Mouse (Mus musculus) embryonic facial prominence, embryonic 13.5 days (tissue): ENCODE results near the gene Stk38. TPM values are rescaled to one million over a fixed set of nuclear protein-coding genes. Genes with fewer than 3 reads are reported as not detected.

Experiments used
- ATAC-seq: fragments of 200-750 bp; cut with Nextera tagmentation; 2 replicates; pipeline ENCODE4 v1.8.0; 2017; ENCODE audit warnings: low read depth; ENCODE audit not compliant: insufficient number of reproducible peaks, insufficient read depth, low FRiP score, low TSS enrichment
- H3K27ac ChIP-seq: fragments of 300-500 bp; sonication (generic); 2 replicates; pipeline ENCODE4 v1.5.1; 2015; ENCODE audit warnings: moderate library complexity, mild to moderate bottlenecking, inconsistent platforms
- H3K27me3 ChIP-seq: fragments of 300-500 bp; sonication (generic); 2 replicates; pipeline ENCODE4 v1.6.1; 2015; ENCODE audit warnings: mild to moderate bottlenecking, inconsistent platforms
- H3K36me3 ChIP-seq: fragments of 300-500 bp; sonication (generic); 2 replicates; pipeline ENCODE4 v1.6.1; 2015; ENCODE audit warnings: mild to moderate bottlenecking, inconsistent platforms
- H3K4me1 ChIP-seq: fragments of 300-500 bp; sonication (generic); 2 replicates; pipeline ENCODE4 v1.6.1; 2015; ENCODE audit warnings: inconsistent platforms
- H3K4me2 ChIP-seq: fragments of 300-500 bp; sonication (generic); 2 replicates; pipeline ENCODE4 v1.6.1; 2015; ENCODE audit warnings: moderate library complexity, mild to moderate bottlenecking, inconsistent platforms
- H3K4me3 ChIP-seq: fragments of 300-500 bp; sonication (generic); 2 replicates; pipeline ENCODE4 v1.5.1; 2015; ENCODE audit warnings: mild to moderate bottlenecking, inconsistent platforms
- H3K9ac ChIP-seq: fragments of 300-500 bp; sonication (generic); 2 replicates; pipeline ENCODE4 v1.6.1; 2015; ENCODE audit warnings: mild to moderate bottlenecking, inconsistent platforms
- H3K9me3 ChIP-seq: fragments of 300-500 bp; sonication (generic); 2 replicates; pipeline ENCODE4 v1.6.1; 2016; ENCODE audit warnings: inconsistent platforms
- WGBS: fragments of 180-500 bp; shearing (Covaris S2); methylation state at CpG from one replicate; pipeline ENCODE4 v1.1.7; 2015; ENCODE audit warnings: mixed read lengths; 5-methylcytosine and 5-hydroxymethylcytosine counted together
- polyA plus RNA-seq: library from polyadenylated mRNA; unstranded; fragments of >200 nt; fragmentation: Nextera tagmentation; extraction: Ambion mirVana; gene quantifications from 2 replicates; pipeline ENCODE4 v1.2.1, GENCODE M21; 2015

Gene Stk38
- polyA plus RNA-seq, 1 experiment from 2014 or later, result 114 TPM

DNA sequence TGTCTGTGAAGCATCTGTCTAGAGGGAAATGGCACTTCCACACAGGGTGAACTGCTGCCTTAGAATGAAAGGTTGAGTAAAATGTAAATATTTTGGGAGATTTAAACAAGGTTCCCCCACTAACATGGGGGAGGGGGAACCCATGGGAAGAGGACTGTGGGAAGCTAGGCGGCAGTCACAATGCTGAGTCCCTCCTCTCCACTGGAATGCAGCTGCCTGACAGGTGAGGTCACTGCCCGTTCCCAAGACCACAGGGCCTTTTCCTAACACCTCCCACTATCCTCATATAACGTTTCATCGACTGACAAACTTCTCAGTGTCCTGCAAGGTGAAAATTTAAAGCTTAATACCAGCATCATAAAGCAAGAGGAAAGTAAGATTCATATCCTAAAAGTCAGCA, 25.2 kb downstream of the Stk38 start:
- Histone ChIP-seq H3K4me3 (no peak overlapping the region), H3K4me1 (0 out of 2 replicates have a peak, but pooled peaks cover 5% of the 10 kb centered on the region), H3K9ac (no peak overlapping the region), H3K27me3 (no peaks in the 10 kb centered on the region), H3K27ac (no peak overlapping the region), H3K4me2 (no peak overlapping the region), H3K36me3 (peaks cover 87% of the 10 kb centered on the region), H3K9me3 (no peaks in the 10 kb centered on the region)
- ATAC-seq, result no peak
- 43% methylated on average over 4 of the region's 4 CpGs for WGBS

DNA sequence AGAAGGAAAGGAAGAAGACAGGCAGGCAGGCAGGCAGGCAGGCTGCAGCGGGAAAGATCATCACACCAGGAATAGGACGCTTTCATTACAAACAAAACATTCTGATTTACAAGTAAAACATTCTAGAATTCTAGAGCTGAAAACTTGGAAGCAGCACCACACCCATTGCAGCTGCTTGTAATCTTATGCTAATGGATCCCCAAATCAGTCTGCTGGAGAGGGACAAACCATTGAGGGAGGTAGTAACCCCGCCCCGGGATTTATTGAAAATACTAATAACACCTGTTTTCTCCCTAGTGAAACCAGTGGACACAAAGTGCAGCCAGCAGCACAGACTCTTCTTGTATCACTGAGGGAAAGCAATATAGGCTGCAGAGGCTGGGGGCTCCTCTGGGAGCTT, 26.7 kb downstream of the Stk38 start:
- no peak for ATAC-seq
- H3K9ac ChIP-seq, result no peak overlapping the region
- peak overlapping the region; percentile 18; the same call in 1 of the 2 replicates for H3K27ac ChIP-seq
- no peak overlapping the region for H3K4me2 ChIP-seq
- no peak overlapping the region for H3K4me3 ChIP-seq
- H3K36me3 ChIP-seq, result peaks cover 85% of the 10 kb centered on the region
- 0 out of 2 replicates have a peak, but pooled peaks cover 5% of the 10 kb centered on the region for H3K4me1 ChIP-seq
- no peaks in the 10 kb centered on the region for H3K27me3 ChIP-seq
- H3K9me3 ChIP-seq, result no peaks in the 10 kb centered on the region
- WGBS, result 71% methylated on average over 4 of the region's 4 CpGs

DNA sequence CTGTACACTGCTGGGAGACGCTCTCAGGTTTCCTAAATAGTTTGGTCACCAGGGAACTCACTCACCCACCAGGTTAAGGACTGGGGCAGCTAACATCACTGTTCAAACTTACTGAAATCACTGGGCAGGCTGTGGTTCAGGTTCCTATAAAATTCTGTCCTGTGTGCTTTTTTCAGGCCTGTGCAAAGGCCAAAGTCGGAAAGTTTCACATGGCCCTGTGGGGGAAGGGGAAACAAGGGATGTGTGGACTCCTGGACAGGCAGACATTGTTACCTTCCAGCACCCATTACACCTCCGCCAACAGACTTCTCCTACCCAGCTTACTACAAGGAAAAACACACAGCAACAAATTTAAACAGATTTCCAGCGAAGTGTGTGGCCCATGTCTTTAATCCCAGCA, 28.7 kb downstream of the Stk38 start:
- Histone ChIP-seq H3K9me3 (no peaks in the 10 kb centered on the region), H3K9ac (no peak overlapping the region), H3K4me1 (0 out of 2 replicates have a peak, but pooled peaks cover 5% of the 10 kb centered on the region), H3K27ac (no peak overlapping the region), H3K4me2 (no peak overlapping the region), H3K27me3 (no peaks in the 10 kb centered on the region), H3K4me3 (no peak overlapping the region), H3K36me3 (peaks cover 88% of the 10 kb centered on the region)
- no peak for ATAC-seq
- WGBS, result 89% methylated on average over 4 of the region's 4 CpGs

DNA sequence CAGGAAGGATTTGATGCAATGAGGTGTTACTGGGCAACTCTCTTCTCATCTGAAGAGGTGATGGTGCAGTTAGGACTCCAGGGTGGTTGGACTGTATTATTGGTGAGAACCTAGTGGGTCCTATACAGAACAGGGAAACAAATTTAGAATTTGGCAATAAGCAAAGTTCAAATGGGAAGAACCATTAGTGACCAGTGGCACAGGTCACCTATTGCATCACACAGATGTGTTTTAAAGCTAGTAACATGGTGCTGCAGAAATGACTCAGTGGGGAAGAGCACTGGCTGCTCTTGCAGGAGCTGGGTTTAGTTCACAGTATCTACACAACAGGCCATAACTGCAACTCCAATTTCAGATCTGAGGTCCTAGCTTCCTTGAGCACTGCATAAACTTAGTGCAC, 37.7 kb downstream of the Stk38 start:
- Histone ChIP-seq H3K9ac (no peak overlapping the region), H3K27me3 (no peaks in the 10 kb centered on the region), H3K4me3 (no peak overlapping the region), H3K36me3 (peaks cover 97% of the 10 kb centered on the region), H3K9me3 (no peaks in the 10 kb centered on the region), H3K4me2 (no peak overlapping the region), H3K4me1 (no peaks in the 10 kb centered on the region), H3K27ac (no peak overlapping the region)
- ATAC-seq, result no peak

DNA sequence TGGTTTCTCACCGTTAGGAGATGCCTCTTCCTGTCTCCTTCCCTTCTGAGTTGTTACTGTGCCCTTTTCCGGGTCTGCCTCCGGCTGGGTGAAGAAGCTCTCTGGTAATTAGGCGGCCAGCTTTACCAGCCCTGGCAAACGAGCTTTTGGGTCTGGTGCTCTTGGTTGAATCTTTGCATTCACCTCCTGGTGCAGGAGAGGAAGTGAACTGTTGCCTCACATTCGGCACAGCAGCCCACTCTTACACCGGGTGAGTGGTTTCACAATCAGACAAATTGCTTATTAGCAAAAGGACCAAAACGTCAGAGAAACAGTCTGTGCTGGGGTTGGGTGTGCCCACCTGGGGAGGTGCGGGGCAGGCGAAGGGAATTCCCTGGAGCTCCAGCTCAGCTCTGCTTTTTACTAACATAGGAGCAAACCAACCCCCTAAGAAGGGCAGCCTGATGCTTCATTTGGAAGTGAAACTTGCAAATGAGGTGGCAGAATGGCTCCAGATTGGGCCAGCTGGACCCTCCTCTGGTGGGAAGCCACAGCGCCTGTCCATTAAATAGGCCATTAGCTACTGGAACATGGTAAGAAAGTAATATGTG, 40.7 kb downstream of the Stk38 start:
- Histone ChIP-seq H3K27ac (no peak overlapping the region), H3K36me3 (peaks cover 97% of the 10 kb centered on the region)
- 85% methylated on average over 11 of the region's 11 CpGs for WGBS

DNA sequence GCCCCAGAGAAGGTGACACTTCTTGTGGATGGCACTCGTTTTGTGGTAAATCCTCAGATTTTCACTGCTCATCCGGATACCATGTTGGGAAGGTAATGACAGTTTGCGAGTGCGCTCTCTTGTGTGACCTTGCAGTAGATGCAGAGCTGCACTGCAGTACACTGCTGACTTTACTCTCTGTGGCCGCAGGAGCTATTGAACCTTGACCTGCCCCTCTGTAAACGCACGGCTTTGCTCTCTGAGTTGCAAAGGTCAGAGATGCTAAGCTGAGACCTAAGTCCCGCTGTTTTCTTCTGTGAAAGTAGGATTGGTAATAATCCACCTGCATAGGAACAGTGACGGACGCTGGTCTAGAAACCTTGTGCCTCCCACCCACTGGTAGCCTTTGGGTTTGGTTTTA, 46.2 kb downstream of the Stk38 start:
- ATAC-seq, result no peak
- H3K27ac ChIP-seq, result no peak overlapping the region
- H3K36me3 ChIP-seq, result peaks cover 80% of the 10 kb centered on the region
- no peak overlapping the region for H3K4me3 ChIP-seq
- 87% methylated on average over 10 of the region's 10 CpGs for WGBS
- H3K4me1 ChIP-seq, result no peaks in the 10 kb centered on the region
- H3K9me3 ChIP-seq, result no peaks in the 10 kb centered on the region
- no peaks in the 10 kb centered on the region for H3K27me3 ChIP-seq
- H3K9ac ChIP-seq, result no peak overlapping the region
- H3K4me2 ChIP-seq, result no peak overlapping the region

More for the DNA sequence above, 40.7 kb downstream of the Stk38 start:
- no peak for ATAC-seq
- H3K9ac ChIP-seq, result no peak overlapping the region
- H3K9me3 ChIP-seq, result no peaks in the 10 kb centered on the region
- H3K4me3 ChIP-seq, result no peak overlapping the region
- H3K27me3 ChIP-seq, result no peaks in the 10 kb centered on the region
- H3K4me1 ChIP-seq, result no peaks in the 10 kb centered on the region
- no peak overlapping the region for H3K4me2 ChIP-seq

DNA sequence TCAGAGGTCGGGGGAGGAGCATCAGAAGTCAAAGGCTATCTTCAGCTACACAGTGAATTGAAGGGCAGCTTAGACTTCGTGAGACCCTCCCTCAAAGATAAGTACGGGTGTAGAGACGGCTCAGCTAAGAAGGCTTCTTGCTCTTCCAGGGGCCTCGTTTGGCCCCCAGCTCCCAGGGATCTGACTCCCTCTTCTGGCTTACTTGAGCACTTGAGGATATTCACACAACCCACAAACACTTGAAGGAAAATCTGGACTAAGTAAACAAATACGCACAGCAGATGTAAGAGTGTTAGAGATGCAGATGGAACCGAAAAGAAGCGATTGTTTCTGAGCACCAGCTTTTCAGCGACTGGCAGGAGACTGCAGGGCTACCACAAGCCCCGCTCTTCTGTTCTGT, 47.2 kb downstream of the Stk38 start:
- Histone ChIP-seq H3K36me3 (peaks cover 70% of the 10 kb centered on the region), H3K4me2 (no peak overlapping the region), H3K27ac (no peak overlapping the region), H3K27me3 (no peaks in the 10 kb centered on the region), H3K4me1 (no peaks in the 10 kb centered on the region), H3K9me3 (no peaks in the 10 kb centered on the region), H3K4me3 (no peak overlapping the region), H3K9ac (no peak overlapping the region; the same call in 1 of the 2 replicates)
- no peak for ATAC-seq
- 77% methylated on average over 10 of the region's 10 CpGs for WGBS

DNA sequence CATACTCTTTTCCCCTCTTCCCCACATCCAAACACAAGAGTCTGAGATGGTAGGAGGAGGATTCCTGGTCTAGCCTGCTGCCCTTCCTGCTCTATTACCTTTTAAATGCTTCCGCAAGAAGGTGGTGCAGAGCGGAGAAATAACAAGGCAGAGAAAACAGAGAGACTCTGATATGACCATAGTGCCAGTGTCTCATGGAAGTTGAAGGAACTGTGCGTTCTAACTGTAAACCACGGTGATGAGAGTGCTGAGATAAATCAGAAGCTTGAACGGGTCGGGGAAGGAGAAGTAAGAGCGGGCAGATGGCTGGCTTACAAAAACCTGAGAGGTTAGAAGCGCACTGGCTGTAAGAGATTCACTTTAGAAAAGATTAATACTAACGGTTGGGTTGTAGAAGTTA, 53.4 kb downstream of the Stk38 start:
- WGBS, result 97% methylated on average over 9 of the region's 9 CpGs
- 0 out of 2 replicates have a peak overlapping the region, but pooled peaks have one; percentile 79 for H3K4me3 ChIP-seq
- peaks cover 22% of the 10 kb centered on the region for H3K36me3 ChIP-seq
- peaks cover 21% of the 10 kb centered on the region for H3K4me1 ChIP-seq
- H3K27me3 ChIP-seq, result no peaks in the 10 kb centered on the region
- no peak overlapping the region for H3K9ac ChIP-seq
- ATAC-seq, result no peak
- no peaks in the 10 kb centered on the region for H3K9me3 ChIP-seq
- H3K4me2 ChIP-seq, result peak overlapping the region; percentile 85
- H3K27ac ChIP-seq, result no peak overlapping the region

DNA sequence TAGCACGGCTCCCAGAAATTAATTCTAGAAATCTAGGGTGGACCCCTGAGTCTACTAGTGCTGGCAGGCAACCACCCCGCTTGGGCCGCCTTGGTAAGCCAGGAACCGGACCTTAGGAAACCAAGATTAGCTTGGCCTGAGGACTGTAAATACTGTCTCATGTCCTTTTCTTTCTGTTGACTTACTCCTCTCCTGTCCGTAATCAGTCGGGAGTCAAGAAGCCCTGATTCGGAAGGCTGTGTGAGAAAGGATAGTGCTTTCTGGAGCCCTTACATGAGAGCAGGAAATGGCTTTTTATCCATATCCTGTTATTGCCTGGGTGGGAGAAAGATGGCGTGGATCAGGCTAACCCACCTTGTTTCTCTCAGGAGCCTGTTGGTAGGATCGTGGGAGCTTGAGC, 54.5 kb downstream of the Stk38 start:
- Histone ChIP-seq H3K9ac (peak overlapping the region; percentile 94), H3K4me3 (peak overlapping the region; percentile 79), H3K9me3 (no peaks in the 10 kb centered on the region), H3K4me2 (peak overlapping the region; percentile 85), H3K36me3 (peaks cover 12% of the 10 kb centered on the region), H3K27ac (peak overlapping the region; percentile 98; the same call in 1 of the 2 replicates), H3K4me1 (peaks cover 21% of the 10 kb centered on the region), H3K27me3 (no peaks in the 10 kb centered on the region)
- WGBS, result 17% methylated on average over 9 of the region's 9 CpGs
- no peak for ATAC-seq

DNA sequence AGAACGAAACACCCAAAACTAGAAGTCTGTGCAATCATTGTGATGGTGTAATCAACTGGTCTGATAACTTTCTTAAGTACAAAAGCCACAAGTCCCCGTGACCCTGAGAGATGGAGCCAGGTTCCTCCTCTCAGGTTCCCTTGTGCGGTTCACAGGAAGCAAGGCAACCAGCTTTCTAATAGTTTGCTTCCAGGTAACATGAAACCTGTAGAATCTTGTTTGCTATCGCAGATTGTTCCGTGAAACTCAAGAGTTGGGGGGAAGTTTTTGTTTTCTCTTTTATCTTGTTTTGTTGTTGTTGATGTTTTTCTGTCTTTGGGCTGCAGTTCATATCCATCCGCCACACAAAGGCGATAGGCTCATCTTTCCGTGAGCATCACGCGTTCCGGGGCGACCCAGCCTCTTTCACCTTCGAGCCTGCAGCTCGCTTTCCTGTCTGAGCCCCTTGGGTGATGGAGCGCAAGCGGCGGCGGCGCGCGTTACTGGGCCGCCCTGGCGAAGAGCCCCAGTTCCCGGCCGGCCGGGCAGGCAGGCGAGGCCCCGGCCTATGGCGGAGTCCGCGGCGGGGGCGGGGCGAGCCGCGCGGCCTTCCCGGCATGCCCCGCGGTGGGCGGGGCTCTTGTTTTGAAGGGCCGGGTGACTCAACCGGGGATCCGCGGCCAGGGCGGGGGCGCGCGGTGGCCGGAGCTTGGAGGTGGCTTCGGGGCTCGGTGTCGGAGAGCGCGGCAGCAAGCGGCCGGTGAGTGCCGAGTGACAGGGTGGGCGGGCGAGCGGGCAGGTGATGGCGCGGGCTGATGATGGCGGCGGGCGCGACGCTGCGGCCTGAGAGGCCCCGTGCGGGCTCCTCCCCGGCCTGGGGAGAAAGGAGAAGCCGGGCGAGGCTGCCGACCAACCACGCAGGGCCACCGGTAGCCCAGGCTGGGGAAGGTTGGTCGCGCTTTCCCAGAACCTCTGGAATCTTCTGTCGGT, 55.7 kb downstream of the Stk38 start, which contains the start of gene Kctd20:
TSS of gene Kctd20 (plus strand) at position 120 of the 969 bp plus-strand sequence.
- under 1% methylated on average over 74 of the region's 80 CpGs for WGBS
- Histone ChIP-seq H3K4me3 (peak within 1 kb of the TSS; percentile 79), H3K27me3 (no peaks in the 10 kb centered on the region), H3K27ac (peak within 1 kb of the TSS; percentile 98), H3K9me3 (0 out of 2 replicates have a peak, but pooled peaks cover 4% of the 10 kb centered on the region), H3K36me3 (0 out of 2 replicates have a peak, but pooled peaks cover 4% of the 10 kb centered on the region), H3K4me1 (peaks cover 21% of the 10 kb centered on the region), H3K4me2 (peak within 1 kb of the TSS; percentile 85), H3K9ac (peak within 1 kb of the TSS; percentile 94)
- peak; percentile 88 for ATAC-seq

DNA sequence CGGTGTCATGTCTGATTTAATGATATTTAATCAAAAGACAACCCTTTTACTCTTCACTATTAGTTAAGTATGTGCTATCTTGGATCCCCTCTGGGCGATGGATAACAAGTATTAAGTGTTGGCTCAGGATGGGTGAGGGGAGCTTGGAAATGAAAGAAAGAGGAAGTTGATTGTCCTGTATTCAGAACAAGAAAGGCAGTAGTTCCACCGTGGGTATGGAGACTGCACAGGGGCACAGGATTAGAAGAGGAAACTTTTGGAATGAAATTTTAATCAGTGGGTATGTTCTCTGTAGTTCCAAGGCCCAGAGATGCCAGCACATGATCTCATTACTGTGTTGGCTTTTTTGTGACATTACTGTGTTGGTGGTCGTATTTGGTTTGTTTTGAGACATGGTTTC, 57.0 kb downstream of the Stk38 start:
- 73% methylated on average over 4 of the region's 4 CpGs for WGBS
- Histone ChIP-seq H3K36me3 (0 out of 2 replicates have a peak, but pooled peaks cover 4% of the 10 kb centered on the region), H3K27me3 (no peaks in the 10 kb centered on the region), H3K27ac (no peak overlapping the region), H3K9me3 (0 out of 2 replicates have a peak, but pooled peaks cover 4% of the 10 kb centered on the region), H3K4me3 (no peak overlapping the region), H3K9ac (no peak overlapping the region), H3K4me2 (no peak overlapping the region), H3K4me1 (peaks cover 21% of the 10 kb centered on the region)
- no peak for ATAC-seq
